Mouse (Mus musculus) retina, adult 2 months (tissue): ENCODE measurements around the gene Vti1a.
A peak's percentile ranks its signal among the peaks of the same experiment; 100 is the strongest.

Experiments used
- DNase-seq: peaks from one replicate; pipeline ENCODE4 v3.0.0-alpha.2; 2012; ENCODE audit warnings: low read depth, low spot score

Vti1a gene

DNA sequence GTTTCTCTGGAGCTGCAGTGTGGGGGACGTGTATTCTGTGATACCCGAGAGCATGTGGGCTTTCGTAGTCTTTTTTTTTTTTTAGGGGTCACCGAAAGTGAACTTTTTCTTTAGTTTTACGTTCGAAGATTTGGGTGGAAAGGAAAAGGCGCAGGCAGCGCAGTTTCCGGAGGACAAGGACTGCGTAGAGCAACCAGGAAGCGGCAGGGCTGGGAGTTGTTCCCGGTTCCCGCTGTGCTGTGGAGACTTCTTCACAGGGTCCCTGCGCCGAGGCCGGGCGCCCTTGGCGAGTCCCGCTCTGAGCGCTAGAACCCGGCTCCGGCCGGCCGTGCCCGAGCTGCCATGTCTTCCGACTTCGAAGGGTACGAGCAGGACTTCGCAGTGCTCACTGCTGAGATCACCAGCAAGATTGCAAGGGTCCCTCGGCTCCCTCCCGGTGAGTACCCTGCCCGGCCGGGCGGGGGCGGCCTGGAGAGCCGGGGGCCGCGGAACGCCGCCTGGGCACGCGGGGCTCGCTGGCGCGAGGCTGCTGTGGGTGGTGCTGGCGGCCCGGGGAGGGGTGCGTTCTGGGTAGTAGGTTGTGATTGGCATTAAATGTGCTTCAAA, at the start of gene Vti1a:
TSS of gene Vti1a (plus strand) at position 187 of the 606 bp plus-strand sequence.
- peak; percentile 86 for DNase-seq

DNA sequence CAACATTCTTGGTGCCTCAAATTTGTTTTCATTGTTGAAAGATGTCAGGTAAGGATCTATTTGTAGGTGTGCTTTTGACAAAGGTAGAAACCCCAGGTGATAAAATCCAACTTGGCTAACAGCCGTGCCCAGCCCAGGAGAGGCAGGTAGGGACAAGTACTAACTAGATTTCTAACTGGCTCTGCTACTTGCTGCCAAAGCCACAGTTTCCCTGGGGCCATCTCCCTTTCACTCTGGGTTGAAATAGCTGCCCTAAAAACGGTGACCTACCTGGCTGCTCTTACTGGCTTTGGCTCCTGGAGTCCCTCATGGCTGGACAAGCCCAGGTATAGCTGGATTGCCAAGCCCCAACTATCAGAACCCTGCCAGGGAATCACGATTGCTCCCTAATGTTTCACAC, 49.3 kb upstream of the Vti1a start:
- DNase-seq, result no peak

DNA sequence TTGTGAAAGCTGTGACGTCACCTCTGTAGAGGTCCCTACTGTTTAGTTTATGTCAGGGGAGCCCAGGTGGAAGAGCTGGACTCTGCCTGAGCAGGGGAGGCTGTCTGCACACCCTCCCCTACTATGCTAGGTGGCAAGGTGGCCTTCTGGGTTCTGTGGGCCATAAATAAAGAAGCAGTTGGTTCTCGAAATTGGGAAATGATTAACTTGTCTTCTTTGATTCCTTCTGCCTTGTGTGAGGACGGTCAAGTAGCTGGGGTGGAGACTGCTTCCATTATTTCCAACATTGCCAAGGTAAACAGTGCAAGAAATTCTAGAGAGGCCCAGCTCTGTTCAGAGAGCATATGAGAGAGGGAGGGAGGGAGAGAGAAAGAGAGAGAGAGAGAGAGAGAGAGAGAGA, 47.9 kb upstream of the Vti1a start:
- no peak for DNase-seq

DNA sequence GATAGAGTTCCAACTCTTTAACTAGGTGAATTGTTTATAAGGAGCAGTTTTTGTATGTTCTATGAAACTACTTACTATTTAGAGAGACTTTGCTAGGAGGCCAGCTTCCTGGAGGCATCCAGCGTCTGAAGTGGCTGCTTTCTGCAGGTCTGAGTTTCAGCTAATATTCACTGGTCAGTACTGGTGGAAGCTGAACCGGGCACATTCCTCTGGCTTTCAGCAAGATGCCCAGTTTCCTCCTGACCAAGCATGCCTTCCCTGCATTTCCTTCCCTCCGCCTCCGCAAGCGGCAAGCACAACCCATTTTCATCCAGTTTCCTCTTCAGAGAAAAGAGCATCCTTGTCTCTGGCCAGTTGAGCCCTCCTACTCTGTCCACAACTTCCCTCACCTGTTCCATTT, 47.0 kb upstream of the Vti1a start:
- no peak for DNase-seq

- DNase-seq, result no peak
These were observed 44.6 kb upstream of the Vti1a start for GRCm38 (mm10) chr19:55271448-55271847.

DNA sequence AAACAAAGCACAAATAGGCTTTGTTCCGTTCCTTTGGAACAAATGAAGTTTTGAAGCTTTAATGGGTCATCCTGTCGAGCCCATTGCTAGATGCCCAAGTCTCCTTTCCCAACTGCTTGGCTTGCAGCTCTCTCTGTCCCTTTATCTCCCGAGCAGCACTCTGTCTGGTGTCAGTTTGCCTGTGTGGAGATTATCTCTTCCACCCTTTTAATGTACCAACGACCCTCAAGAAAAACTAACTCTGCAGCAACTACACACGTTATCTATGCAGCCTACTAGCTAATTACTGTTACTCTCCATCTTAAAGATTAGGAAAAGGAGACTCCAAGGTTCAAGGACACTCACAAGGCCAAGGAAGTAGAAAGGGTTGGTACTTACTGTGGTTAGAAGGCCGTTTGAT, 42.8 kb upstream of the Vti1a start:
- no peak for DNase-seq

GRCm38 (mm10) chr19:55276100-55276499, 40.0 kb upstream of the Vti1a start:
- DNase-seq, result no peak

DNA sequence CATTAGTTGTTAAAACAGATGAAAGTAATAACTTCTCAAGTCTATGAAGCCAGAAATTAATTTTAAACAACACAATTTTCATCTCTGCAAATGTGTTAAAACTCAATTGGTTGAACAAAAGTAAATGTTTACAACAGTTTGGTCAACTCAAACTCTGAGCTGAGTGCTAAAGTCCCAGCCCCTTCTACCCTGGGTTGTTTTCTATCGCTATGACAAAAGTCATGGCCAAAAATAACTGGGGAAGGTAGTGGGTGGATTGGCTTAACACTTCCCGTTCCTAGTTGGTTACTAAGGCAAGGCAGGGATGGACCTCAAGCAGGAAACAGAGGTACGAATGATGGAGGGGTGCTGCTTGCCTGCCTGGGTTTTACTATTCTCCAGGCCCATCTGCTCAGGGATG, 39.3 kb upstream of the Vti1a start:
- no peak for DNase-seq

DNA sequence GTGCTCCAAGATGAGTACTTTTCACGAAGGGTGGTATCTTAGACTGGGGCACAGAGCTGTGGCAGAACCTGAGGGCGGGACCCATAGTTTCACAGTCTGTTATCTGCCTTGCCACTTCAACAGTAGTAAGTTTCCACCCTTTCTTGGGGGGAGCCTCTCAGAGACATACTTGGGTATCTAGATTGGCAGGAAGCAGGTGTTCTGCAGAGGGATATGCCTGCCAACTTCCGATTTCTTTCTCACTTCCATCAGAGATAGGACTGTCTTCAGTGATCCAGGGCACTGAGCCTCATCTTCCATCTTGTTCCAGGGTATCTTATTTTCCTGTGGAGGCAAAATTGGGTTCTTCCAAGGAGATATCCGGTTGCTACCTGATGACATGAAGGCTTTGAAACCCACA, 32.0 kb upstream of the Vti1a start:
- DNase-seq, result no peak

DNA sequence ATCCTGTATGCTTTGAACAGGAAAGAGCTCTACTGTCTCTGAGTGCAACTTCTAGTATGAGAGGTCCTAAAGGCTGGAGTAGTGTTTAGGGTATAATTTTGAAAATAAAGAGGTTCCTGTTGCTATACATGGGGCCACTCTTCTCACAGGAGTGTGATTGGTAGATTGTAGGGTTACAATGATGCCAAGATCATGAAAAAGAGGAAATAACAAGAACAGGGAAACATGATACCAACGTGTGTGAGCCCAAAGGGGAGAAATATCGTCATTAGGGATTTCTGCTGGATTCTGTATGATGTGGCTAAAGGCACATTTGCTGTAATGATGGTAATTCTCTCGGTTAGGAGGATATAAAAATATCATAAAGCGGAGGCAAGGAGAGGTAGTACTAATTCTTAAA, 30.1 kb upstream of the Vti1a start:
- no peak for DNase-seq

- no peak for DNase-seq
These were observed 27.1 kb upstream of the Vti1a start for GRCm38 (mm10) chr19:55288974-55289373.

- DNase-seq, result no peak
These were observed 25.3 kb upstream of the Vti1a start for GRCm38 (mm10) chr19:55290621-55291270.

- DNase-seq, result no peak
These were observed 23.8 kb upstream of the Vti1a start for GRCm38 (mm10) chr19:55292210-55292850.

- DNase-seq, result no peak
These were observed 22.9 kb upstream of the Vti1a start for GRCm38 (mm10) chr19:55293175-55293574.

DNA sequence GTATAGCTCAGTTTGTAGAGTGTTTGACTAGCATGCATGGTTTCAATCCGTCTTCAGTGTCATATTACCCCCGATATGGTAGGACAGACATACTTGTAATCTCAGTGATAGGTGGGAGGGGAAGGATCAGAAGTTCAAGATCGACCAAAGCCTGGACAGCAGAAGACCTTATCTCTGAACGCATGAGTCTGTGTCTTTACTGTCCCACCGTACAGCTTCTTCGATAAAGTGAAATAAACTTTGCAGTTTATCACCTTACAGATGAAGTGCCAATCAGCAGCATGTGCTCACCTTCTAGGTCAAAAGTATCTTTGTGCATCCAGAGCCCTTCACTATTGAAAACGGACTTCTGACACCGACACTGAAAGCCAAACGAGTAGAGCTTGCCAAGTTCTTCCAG, 21.0 kb upstream of the Vti1a start:
- DNase-seq, result no peak

GRCm38 (mm10) chr19:55295556-55295955, 20.5 kb upstream of the Vti1a start:
- DNase-seq, result no peak

GRCm38 (mm10) chr19:55296301-55296700, 19.8 kb upstream of the Vti1a start:
- no peak for DNase-seq

DNA sequence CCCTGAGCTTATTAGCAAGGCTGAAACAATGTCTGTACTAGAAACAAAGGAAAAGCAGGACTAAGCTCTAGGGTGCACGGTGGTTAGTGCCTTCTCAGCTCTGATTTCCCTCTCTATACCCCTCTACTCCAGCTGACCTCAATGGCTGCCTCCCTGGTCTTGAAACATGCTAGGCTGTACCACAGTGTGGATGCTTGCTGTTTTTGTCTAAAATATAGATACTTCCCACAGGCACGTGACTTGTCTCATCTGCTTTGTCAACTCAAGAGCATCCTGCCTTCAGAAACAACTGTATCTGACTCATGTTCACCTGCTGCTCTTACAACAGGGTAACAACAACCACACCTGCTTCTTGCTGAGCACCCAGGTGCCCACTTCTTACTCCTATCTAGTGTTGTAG, 18.6 kb upstream of the Vti1a start:
- no peak for DNase-seq

- no peak for DNase-seq
These were observed 18.1 kb upstream of the Vti1a start for GRCm38 (mm10) chr19:55297961-55298360.

DNA sequence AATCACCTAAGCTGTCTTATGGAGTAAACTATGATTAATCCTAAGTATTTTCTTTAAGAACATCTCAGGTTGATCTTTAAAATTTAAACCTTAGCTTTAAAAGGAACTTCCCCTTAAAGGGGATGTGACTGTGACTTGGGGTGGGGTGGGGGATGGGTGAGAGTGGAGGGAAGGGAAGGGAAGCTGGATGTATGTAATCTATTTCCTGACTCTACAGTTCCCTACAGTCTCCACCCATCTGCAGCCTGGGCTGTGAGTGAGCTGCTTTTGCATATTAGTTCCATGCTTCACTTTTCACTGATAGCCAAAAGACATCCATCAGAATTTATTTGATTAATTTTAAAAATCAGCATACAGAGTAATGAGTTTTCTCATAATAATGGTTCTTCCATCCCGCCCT, 16.7 kb upstream of the Vti1a start:
- DNase-seq, result no peak

GRCm38 (mm10) chr19:55300525-55300924, 15.6 kb upstream of the Vti1a start:
- no peak for DNase-seq

DNA sequence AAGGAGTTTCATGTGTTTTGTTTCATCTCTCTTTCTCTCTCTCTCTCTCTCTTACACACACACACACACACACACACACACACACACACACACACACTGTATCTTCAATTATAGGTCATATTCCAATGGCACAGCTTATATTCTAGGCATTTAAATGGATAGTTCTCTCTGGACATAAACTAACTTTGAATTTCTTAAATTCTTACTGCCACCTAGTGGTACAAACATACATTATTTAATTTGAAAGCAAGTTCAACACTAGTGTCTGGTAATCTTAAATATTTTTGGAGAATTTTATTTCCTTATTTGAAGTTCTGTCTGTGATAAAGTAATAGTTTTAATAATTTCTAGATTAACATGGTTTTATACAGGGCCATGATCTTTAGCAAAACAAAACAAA, 11.1 kb upstream of the Vti1a start:
- DNase-seq, result no peak

GRCm38 (mm10) chr19:55311874-55312273, 4.2 kb upstream of the Vti1a start:
- DNase-seq, result no peak
